Mouse (Mus musculus): ENCODE data around the gene Eif4enif1.

- TF ChIP-seq GATA1 (IDR thresholded peaks at IDR 0.05; ENCODE audit: borderline replicate concordance, low read length) = no peak
- TF ChIP-seq FLI1 (IDR thresholded peaks at IDR 0.05; ENCODE audit: low read length) = no peak
Measured at GRCm38 (mm10) chr11:3193363-3193762, 8.8 kb upstream of the Eif4enif1 start, which contains the start of gene Sfi1.
